Mouse (Mus musculus) gastrocnemius, postnatal 36 days (tissue): ENCODE measurements at regions not wholly inside any gene's neighbourhood (a gene's known extent, or its start where the extent isn't known, plus 50 kb on each side); places are given as distances from the start of the nearest gene placed in this dataset.

Source experiments
- DNase-seq, 2 experiments: peaks; one replicate each; pipeline ENCODE4 v3.0.0; 2022
- intact Hi-C: fragments of 180-260 bp; cut with DNase I; formaldehyde crosslinking; loops from one replicate; pipeline ENCODE4 v1.15.1; 2025

- intact Hi-C loops: no loop called here
- no peak for DNase-seq
Measured at GRCm38 (mm10) chr9:51517643-51518042, 188.9 kb upstream of the 1810046K07Rik start.

DNA sequence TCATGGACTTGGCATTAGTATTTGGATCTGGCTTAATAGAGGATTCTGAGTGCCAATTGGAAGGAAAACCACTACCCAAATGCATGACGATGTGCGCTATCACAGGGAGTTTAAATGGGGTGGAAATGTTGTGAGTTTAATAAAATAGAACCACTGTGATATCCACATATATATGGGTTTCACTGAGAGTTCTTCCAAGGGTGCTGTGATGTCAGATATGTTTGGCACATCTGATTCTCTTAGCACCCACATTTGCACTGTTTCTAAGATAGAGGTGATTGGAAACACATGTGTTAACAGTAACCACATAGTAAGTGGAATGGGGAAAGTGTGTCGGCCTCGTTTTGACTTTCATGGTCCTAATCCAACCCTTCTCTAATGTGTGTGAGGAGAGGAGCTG, 189.7 kb upstream of the 1810046K07Rik start:
- no peak for DNase-seq
- intact Hi-C loops: no loop called here

DNA sequence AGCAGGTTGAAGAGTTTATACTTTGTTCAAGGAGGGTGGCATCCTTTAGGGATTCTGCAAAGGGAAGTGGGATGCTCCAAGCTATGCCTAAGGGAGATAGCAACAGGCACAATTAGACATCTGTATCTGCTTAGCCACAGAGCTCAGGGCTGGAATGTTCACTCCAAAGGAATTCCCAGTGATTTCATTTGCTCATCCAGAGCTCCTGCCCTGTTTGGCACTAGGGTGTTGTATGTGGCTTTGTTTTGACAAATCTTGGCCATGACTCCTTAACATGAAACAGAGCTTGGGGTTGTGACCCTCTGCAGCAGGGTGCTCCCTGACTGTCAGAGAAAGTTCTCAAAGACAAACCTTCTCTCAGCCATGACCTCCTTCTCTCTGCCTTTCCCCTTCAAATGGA, 194.8 kb upstream of the 1810046K07Rik start:
- DNase-seq: no peak
- intact Hi-C loops: no loop called here

- DNase-seq: no peak
- intact Hi-C loops: no loop called here
Measured at GRCm38 (mm10) chr9:51525906-51526305, 197.2 kb upstream of the 1810046K07Rik start.

DNA sequence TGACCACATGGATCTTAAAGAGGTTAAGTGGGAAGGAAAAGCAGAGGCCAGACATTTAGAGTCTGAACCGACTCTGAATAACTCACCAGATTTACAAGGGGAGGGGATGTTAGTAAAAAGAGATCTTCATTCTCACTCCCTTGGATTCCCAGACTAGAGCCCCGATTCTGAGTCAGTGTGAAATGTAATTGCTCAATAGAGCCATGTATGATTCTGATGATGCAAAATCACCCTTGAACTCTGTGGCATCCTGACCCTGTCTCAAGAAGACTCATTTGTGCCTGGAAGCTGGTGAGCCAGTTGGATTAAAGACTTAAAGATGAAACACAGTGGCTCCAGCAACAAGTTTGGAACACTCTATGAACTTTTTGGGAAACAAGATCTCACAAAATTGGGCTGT, 210.2 kb upstream of the 1810046K07Rik start:
- intact Hi-C loops: no loop called here

GRCm38 (mm10) chr9:51541940-51542339, 213.2 kb upstream of the 1810046K07Rik start:
- intact Hi-C loops: no loop called here
- DNase-seq: no peak

More for the DNA sequence above, 210.2 kb upstream of the 1810046K07Rik start:
- DNase-seq: no peak

DNA sequence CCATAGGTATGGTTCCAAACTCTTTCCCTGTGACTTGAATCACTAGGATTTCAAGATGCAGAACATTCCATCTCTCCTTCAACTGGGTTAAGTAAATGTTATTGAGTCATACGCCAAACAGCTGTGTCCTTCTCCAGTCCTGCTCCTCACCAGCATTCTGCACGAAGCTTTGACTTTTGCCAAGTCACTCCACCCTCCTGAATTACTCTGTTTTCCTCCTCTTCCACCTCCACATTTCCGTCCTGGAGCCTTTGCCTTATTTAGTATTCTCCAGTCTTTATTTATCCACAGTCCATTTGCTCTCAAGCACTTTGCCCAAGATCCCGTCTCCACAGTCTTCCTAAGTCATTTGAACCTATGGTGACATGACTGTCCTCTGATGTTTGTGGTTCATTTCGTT, 193.1 kb upstream of the Arhgap20 start:
- peak in 1 of 2 experiments; percentile 9 for DNase-seq
- intact Hi-C loops: no loop called here

DNA sequence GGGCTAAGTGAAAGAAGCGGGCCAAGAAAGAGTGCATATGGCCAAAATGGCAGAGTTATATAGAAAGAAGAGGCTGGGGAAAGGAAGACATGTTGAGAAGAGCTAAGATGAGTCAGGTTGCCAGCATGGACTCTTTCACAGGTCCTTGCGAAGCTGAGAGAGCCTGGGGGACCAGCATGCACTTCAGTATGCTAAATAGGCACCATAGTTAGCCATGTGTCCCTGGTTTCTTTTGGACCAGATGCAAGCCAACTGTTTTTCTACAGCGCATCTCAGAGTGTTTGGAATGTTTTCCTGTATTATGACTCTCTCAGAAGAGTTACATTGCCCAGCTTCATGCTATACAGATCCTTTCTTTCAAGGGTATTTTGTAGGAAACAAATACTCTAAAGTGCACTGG, 183.5 kb upstream of the Arhgap20 start:
- intact Hi-C loops: no loop called here
- DNase-seq: no peak

DNA sequence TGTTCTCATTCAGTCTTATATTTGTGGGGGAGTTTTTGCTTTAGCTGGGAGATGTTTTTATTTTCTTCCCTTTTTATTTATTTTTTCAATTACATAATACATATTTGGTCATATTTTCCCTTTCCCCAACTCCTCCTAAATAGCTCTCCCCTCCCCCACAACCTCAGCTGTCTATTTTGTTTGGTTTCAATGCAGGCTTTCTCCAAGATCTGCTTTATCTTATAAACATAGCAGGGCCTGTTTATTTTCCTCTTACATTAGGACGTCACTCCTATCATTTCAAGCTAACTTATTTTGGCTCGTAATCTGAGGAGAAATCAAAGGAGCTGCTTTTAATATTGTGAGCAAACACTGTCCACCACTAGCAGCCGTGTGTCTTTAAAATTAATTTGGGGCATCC, 171.4 kb upstream of the Arhgap20 start:
- intact Hi-C loops: no loop called here
- DNase-seq: no peak

GRCm38 (mm10) chr9:51598706-51599105, 166.4 kb upstream of the Arhgap20 start:
- no peak for DNase-seq
- intact Hi-C loops: no loop called here

GRCm38 (mm10) chr9:51608158-51608557, 157.0 kb upstream of the Arhgap20 start:
- intact Hi-C loops: no loop called here
- no peak for DNase-seq

DNA sequence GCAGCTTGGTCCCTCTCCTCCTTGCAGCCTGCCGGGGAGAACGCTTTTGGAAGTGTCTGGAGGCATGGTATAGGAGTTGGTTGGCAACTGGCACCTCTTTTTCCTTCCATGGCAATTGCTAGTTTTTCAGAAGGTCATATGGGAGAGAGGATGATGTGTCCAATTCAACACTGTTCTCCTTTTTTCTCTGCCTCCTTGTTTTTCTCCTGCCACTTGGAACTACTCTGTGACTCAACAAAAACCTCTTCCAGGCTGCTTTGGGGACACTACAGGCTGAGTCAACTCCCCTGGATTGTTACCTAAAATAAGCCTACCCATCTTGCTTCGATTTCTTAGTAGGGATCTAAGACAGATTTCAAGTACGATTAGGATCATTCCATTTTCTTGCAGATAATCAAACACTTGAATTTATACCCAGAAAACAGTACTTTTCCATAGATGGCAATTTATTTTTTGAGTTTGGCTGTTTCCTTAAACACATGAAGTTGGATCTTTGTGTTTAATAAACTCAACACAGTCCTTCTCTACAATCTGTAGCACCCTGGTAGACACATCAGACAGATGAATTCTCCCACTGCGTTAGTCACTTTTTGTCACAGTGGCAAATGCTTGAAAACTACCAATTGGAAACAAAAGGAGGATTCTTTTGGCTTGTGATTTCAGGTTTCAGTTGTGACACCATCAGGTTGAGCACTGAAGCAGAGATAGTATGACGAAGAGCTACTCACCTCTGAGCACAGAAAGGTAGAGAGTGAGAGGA, 156.3 kb upstream of the Arhgap20 start:
- intact Hi-C loops: no loop called here
- DNase-seq: no peak

DNA sequence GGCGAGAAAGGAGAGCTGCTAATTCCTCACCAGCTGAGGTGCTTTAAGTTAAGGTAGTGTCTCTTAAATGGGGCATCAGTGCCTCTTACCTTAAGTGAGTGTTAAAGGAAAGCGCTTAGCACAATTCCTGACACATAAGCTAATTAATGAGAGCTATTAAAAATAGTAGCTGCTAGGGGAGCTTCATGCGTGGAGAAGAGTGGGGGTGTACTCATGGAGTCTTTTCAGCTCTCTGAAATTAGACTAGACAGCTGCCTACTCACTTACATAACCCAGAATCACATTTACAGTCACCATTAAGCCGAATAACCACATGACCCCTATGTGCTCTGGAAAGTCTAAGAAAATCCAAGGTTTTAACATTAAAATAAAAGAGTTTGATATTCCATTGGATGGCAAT, 139.0 kb upstream of the Arhgap20 start:
- no peak for DNase-seq
- intact Hi-C loops: no loop called here

GRCm38 (mm10) chr9:51636097-51636496, 129.0 kb upstream of the Arhgap20 start:
- intact Hi-C loops: no loop called here
- DNase-seq: no peak

- intact Hi-C loops: no loop called here
- DNase-seq: no peak
Measured at GRCm38 (mm10) chr9:51636559-51637127, 128.5 kb upstream of the Arhgap20 start.

DNA sequence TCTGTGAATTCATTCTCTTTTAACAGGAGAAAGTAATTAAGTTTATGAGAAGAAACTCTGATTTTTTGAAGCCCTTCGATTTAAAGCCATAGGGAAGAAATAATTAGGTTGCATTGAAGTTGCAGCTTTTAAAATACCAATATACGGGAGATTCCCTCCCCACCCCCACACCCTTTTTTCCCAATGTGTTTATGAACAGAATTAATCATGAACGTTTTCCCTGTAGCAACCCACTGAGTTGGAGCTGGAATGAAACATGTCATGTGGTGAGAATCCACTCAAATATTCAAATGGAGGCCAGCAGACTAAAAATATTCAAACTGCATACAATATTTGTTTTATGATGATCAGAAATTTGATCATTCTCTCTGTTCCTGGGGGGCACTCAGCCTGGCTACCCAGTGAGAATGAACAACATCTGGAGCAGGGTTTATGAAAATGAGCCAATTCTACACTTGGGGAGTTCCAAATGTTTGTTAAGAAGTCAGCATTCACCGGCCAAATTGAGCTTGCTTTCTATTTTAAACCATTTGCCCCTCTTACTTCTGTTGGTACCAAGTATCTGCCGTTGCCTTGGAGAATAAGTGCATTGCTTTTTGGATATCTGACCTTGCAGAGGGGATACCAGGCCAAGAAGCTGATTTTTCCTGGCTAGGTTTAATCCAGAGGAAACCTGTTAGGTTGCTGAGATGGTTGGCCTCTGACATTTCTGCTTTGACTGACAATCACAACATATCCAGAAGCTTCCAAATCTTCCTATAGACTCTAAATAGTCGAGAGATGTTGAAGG, 127.8 kb upstream of the Arhgap20 start:
- intact Hi-C loops: no loop called here
- no peak for DNase-seq

- intact Hi-C loops: no loop called here
Measured at GRCm38 (mm10) chr9:51641706-51642105, 123.4 kb upstream of the Arhgap20 start.

DNA sequence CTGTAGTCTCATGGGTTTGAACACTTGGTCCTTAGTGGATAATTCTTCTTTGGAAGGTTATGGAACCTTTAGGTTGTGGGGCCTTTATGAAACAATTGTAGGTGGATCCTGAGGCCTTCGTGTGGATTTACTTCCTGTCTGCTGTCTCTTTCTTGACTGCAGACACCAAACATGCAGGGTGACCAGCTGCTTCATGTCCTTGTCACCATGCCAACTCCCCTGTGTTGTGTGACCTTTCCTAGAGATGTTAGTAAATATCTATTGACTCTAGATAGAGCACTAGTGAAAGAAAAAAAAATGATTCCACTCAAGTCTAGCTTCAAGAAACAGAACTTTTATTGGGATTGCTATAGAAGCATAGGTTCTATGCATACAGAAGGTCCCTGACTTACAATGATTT, 119.7 kb upstream of the Arhgap20 start:
- intact Hi-C loops: no loop called here
- no peak for DNase-seq

More at GRCm38 (mm10) chr9:51641706-51642105, 123.4 kb upstream of the Arhgap20 start:
- no peak for DNase-seq

DNA sequence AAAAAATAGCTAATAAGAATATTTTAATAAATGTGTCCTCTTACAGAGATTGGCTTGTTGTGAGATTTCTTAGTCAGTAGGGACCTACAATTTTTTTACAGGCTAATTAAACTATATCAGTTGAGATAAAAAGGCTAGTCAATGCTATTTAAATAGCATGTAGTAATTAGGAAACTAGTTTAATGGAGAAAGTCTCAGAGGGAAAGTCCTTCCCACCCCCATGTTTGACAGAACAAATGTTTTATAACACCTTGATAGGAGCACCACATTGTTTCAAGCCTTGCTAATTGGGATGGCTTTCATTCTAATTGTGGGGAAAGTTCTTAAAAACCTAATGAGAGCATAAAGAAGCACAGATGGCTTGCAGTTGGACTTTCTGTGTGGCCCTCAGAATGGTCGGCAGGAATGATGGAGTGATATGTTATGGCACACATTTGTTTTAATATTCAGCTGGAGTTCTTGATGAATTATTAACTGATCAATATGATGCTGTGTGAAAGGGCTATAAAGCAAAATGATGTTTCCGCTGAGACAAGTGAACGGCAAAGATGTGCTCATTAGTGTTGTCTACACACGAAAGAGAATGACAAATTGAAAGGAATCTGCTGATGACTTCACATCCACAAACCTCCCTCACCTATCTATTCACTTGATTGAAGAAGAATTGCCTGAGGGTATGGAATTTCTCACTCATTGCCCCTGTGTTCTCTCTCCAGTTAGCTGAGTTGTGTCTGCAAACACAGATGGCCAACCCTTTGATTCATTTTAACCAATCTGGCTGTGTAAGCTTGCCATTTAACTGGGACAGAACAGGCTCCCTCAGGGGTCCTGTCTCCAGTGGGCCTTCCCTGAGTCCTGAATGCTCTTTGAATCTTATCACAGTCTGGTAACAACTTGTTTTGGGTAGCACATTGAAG, 111.5 kb upstream of the Arhgap20 start:
- no peak for DNase-seq
- intact Hi-C loops: no loop called here

DNA sequence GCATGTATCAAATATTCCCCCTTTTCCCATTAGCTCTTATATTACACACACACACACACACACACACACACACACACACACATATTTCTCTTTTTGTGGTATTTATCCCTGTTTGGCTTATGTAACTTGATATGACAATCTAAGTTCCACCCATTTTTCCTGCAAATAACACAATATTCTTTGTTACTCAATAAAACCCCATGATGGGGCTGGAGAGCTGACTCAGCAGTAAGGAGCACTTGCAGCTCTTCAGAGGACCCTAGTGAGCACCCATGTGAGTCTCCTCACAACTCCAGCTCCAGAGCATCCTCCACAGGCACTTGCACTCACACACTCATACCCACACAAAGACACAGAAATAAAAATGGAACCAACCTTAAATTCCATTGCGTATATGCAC, 110.5 kb upstream of the Arhgap20 start:
- intact Hi-C loops: no loop called here
- DNase-seq: no peak

DNA sequence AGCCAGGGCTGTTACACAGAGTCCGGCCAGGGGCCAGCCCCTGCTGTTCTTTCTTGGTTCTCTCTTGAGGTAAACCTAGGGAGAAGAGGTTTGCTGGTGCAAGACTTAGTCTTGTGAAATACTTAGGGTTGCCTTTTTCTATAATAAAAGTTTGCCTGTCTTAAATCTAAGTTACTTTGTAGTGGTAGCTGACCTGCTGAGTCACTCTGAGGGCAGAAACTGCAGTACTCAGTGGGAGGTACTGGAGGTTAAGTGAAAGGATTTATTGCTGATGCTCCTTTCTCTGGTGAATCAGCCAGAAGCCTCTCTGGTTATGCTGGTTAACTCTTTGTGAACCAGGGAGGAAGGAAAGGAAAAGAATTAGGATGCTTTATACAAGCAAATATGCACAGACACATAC, 107.3 kb upstream of the Arhgap20 start:
- intact Hi-C loops: no loop called here
- DNase-seq: no peak
